Mouse (Mus musculus): Measurements from ENCODE around the gene Magea3.
"Not testable (repeated sequence)": the region's sequence is repeated elsewhere in the genome, so short reads cannot be mapped to it uniquely, and the experiment has no call there.

Gene Magea3

GRCm38 (mm10) chrX:154949405-154949804, at the start of gene Magea3:
Magea3 (minus strand) TSS chrX:154949505.
- DNase-seq: not testable (repeated sequence)

- not testable (repeated sequence) for DNase-seq
These were observed 46.4 kb upstream of the Magea3 start, which contains the start of gene Magea8 for GRCm38 (mm10) chrX:154995750-154996149. Magea8 (minus strand) TSS chrX:154995850.

- not testable (repeated sequence) for DNase-seq
These were observed 13.4 kb downstream of the Magea3 start, which contains the start of gene Magea6 for GRCm38 (mm10) chrX:154935887-154936286. Magea6 (minus strand) TSS chrX:154935987.

All from thymus, postnatal 36 days (tissue).